Mouse (Mus musculus): ENCODE measurements around the gene Ube2c.

DNA sequence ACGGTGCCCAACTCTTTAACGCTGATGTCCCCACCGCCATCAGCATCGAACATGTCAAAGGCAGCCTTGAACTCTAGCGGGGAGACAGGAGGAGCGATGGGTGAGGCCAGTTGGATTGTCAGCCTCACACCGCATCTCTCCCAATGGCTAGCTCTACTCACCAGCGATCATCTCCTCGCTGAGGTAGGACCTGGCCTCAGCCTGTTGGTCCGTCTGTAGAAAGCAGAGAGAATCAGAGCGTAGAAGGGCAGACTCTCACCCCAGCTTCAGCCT is 8.3 kb downstream of the Ube2c start:
- TF ChIP-seq EP300 (optimal IDR thresholded peaks at IDR 0.05) (no peak), CTCF (IDR thresholded peaks at IDR 0.05; ENCODE audit: low read depth) (no peak)

Data from stomach, postnatal 0 days (tissue).